Mouse (Mus musculus): ENCODE results near the gene Ube2ql1. TPM values are rescaled to one million over a fixed set of nuclear protein-coding genes. Genes with fewer than 3 reads are reported as not detected.

Ube2ql1 gene
- total RNA-seq (2021) = under 1 TPM; 0.29 to 0.31 TPM
- long read RNA-seq, experiment 1, partial matches to known transcripts = 0 of 1 reads
- long read RNA-seq, experiment 1, other reads (novel, unspliced or antisense) = 0 of 1 reads
- long read RNA-seq, experiment 2 = 0 reads

GRCm38 (mm10) chr13:69739759-69740135 lies at the start of gene Ube2ql1:
Ube2ql1 (minus strand) TSS chr13:69739889.
- DNase-seq (ENCODE audit: low spot score in 2 of 2) = peak; percentile 82 to 85

GRCm38 (mm10) chr13:69788704-69789103 lies 49.0 kb upstream of the Ube2ql1 start:
- DNase-seq (ENCODE audit: low spot score in 2 of 2) = no peak

GRCm38 (mm10) chr13:69778221-69778620 lies 38.5 kb upstream of the Ube2ql1 start:
- no peak for DNase-seq (ENCODE audit: low spot score in 2 of 2)

GRCm38 (mm10) chr13:69772358-69772757 lies 32.7 kb upstream of the Ube2ql1 start:
- no peak for DNase-seq (ENCODE audit: low spot score in 2 of 2)

GRCm38 (mm10) chr13:69770538-69771456 lies 31.1 kb upstream of the Ube2ql1 start:
- no peak for DNase-seq (ENCODE audit: low spot score in 2 of 2)

GRCm38 (mm10) chr13:69768152-69768551 lies 28.5 kb upstream of the Ube2ql1 start:
- DNase-seq (ENCODE audit: low spot score in 2 of 2) = no peak

- DNase-seq (ENCODE audit: low spot score in 2 of 2) = no peak
Observed at GRCm38 (mm10) chr13:69764646-69765045, 25.0 kb upstream of the Ube2ql1 start.

GRCm38 (mm10) chr13:69761393-69761792 lies 21.7 kb upstream of the Ube2ql1 start:
- peak; percentile 38 to 72 for DNase-seq (ENCODE audit: low spot score in 2 of 2)

GRCm38 (mm10) chr13:69758979-69759378 lies 19.3 kb upstream of the Ube2ql1 start:
- no peak for DNase-seq (ENCODE audit: low spot score in 2 of 2)

- DNase-seq (ENCODE audit: low spot score in 2 of 2) = no peak
Observed at GRCm38 (mm10) chr13:69752875-69753274, 13.2 kb upstream of the Ube2ql1 start.

- DNase-seq (ENCODE audit: low spot score in 2 of 2) = no peak
Observed at GRCm38 (mm10) chr13:69751510-69751909, 11.8 kb upstream of the Ube2ql1 start.

GRCm38 (mm10) chr13:69748756-69749155 lies 9.1 kb upstream of the Ube2ql1 start:
- DNase-seq (ENCODE audit: low spot score in 2 of 2) = no peak

GRCm38 (mm10) chr13:69740331-69741285 lies 919 bp upstream of the Ube2ql1 start:
- peak; percentile 36 to 66 for DNase-seq (ENCODE audit: low spot score in 2 of 2)

- DNase-seq (ENCODE audit: low spot score in 2 of 2) = peak; percentile 20 to 41
Observed at GRCm38 (mm10) chr13:69739091-69739758, 464 bp downstream of the Ube2ql1 start.

- peak in 1 of 2 experiments; percentile 14 for DNase-seq (ENCODE audit: low spot score in 2 of 2)
Observed at GRCm38 (mm10) chr13:69738461-69738971, 1.2 kb downstream of the Ube2ql1 start.

GRCm38 (mm10) chr13:69737444-69738185 lies 2.1 kb downstream of the Ube2ql1 start:
- DNase-seq (ENCODE audit: low spot score in 2 of 2) = no peak

- DNase-seq (ENCODE audit: low spot score in 2 of 2) = no peak
Observed at GRCm38 (mm10) chr13:69732636-69733035, 7.1 kb downstream of the Ube2ql1 start.

- no peak for DNase-seq (ENCODE audit: low spot score in 2 of 2)
Observed at GRCm38 (mm10) chr13:69725376-69725775, 14.3 kb downstream of the Ube2ql1 start.

- no peak for DNase-seq (ENCODE audit: low spot score in 2 of 2)
Observed at GRCm38 (mm10) chr13:69721141-69721540, 18.5 kb downstream of the Ube2ql1 start.
